Mouse (Mus musculus): Measurements from ENCODE around the gene Tssk6.

GRCm38 (mm10) chr8:69901484-69902162 lies 361 bp upstream of the Tssk6 start:
- TF ChIP-seq GATA1 (IDR thresholded peaks at IDR 0.05; ENCODE audit: borderline replicate concordance, low read length) (no peak), FLI1 (IDR thresholded peaks at IDR 0.05; ENCODE audit: low read length) (peak; percentile 98)

All from megakaryocyte, embryonic 14.5 days (primary cell).